Mouse (Mus musculus): Measurements from ENCODE around the gene Gm9767.

DNA sequence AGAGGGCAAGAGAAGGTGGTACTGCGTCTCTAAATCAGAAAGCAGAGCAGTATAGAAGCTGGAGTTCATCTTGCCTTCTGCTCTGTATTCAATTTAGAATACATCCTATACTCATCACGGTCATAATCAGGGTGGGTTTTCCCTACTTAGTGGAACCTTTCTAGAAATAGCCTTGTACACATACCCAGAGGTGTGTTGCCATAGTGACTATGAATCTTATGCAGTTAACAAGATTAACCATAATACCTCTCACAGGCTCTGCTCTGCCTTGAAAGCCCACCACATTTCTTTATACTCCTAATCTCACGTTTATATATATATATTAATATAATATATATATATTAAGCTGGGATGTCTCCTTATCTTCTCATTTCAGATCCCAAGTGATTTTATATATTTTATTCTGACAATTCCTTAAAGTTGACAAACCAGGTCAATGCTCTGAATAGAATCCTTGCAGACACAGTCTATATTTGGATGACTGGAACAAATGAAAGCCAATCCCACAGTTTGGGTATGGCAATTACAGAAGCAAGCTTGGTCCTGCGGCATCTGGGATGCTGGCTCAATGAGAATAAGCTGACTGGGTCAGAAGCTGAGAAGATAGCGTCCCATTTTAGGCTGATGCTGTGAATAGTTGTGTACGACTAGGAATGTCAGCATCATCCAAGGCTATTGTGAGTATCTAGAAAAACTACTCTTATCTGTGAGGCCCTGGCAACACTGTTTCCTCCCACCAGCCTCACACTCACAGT is 41.2 kb downstream of the Gm9767 start:
- TF ChIP-seq GATA1 (IDR thresholded peaks at IDR 0.05; ENCODE audit: borderline replicate concordance, low read length) (no peak), FLI1 (IDR thresholded peaks at IDR 0.05; ENCODE audit: low read length) (no peak)

Data from megakaryocyte, embryonic 14.5 days (primary cell).